Mouse (Mus musculus) G1E (cell line): Measurements from ENCODE around the gene Fam3b.

Experiments
- CTCF ChIP-seq: IDR thresholded peaks from 2 replicates; pipeline ENCODE4 v1.5.1; 2012; ENCODE audit warnings: low read depth, low read length, inconsistent platforms, mixed read lengths
- GATA1 ChIP-seq: IDR thresholded peaks from 2 replicates; pipeline ENCODE4 v1.6.1; 2012; ENCODE audit warnings: borderline replicate concordance, low read length, inconsistent platforms, mixed read lengths

DNA sequence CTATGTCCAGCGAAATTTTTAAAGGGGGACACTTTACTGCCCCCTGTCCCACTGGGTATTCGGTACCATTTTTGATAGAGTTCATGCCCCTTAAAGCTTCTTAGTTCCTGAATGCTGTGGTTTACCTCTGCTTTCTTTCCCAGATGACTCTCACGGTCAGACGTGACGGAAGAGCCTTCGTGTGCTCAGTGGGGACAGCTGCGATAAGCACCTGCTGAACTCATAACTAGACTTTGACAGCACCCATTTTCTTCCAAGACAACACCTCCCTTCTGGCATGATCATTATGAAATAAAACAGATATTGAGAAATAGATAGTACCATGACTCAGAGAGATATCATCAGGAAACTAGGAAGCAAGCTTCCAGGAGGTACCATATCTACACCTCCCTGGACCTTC is 15.2 kb downstream of the Fam3b start:
- no peak for TF ChIP-seq GATA1
- no peak for TF ChIP-seq CTCF
